8 mouse cellular contexts compared by ENCODE assay signal in genomic region chr1:183345817-183346195, GRCm38 (mm10). TPM values are rescaled to one million over a fixed set of nuclear protein-coding genes. Genes with fewer than 3 reads are reported as not detected.
DNase-seq lines count a peak whose midpoint lies in the region; ATAC-seq lines count a peak whose summit lies in the region.

No protein-coding gene starts in this region.

- no peaks in the 10 kb centered on the region for H3K27me3 ChIP-seq in heart, embryonic 16.5 days (ENCODE audit: control insufficient read depth, insufficient read depth, low read length)
- H3K27me3 ChIP-seq in hindbrain, embryonic 12.5 days, result no peaks in the 10 kb centered on the region
- H3K27me3 ChIP-seq in midbrain, embryonic 12.5 days, result no peaks in the 10 kb centered on the region

- peak overlapping the region; percentile 87 for H3K27ac ChIP-seq in heart, embryonic 16.5 days (ENCODE audit: low read length)
- peak overlapping the region; percentile 82 for H3K27ac ChIP-seq in hindbrain, embryonic 12.5 days
- H3K27ac ChIP-seq in midbrain, embryonic 12.5 days (replicated peaks), result peak overlapping the region; percentile 86

- H3K9me3 ChIP-seq in heart, embryonic 16.5 days (replicated peaks; ENCODE audit: control insufficient read depth, low read length), result no peaks in the 10 kb centered on the region
- H3K9me3 ChIP-seq in hindbrain, embryonic 12.5 days (replicated peaks), result no peaks in the 10 kb centered on the region
- no peaks in the 10 kb centered on the region for H3K9me3 ChIP-seq in midbrain, embryonic 12.5 days

- WGBS in heart, embryonic 16.5 days, result 2% methylated on average over 10 of the region's 10 CpGs
- WGBS in hindbrain, embryonic 12.5 days, result 11% methylated on average over 10 of the region's 10 CpGs
- WGBS in midbrain, embryonic 12.5 days, result 10% methylated on average over 10 of the region's 10 CpGs

- peaks cover 10% of the 10 kb centered on the region for H3K4me1 ChIP-seq in heart, embryonic 16.5 days (ENCODE audit: control insufficient read depth, insufficient read depth, low read length)
- peaks cover 14% of the 10 kb centered on the region for H3K4me1 ChIP-seq in hindbrain, embryonic 12.5 days
- peaks cover 13% of the 10 kb centered on the region for H3K4me1 ChIP-seq in midbrain, embryonic 12.5 days

- H3K9ac ChIP-seq in heart, embryonic 16.5 days (ENCODE audit: low read length), result peak overlapping the region; percentile 94
- H3K9ac ChIP-seq in hindbrain, embryonic 12.5 days, result peak overlapping the region; percentile 86
- peak overlapping the region; percentile 88 for H3K9ac ChIP-seq in midbrain, embryonic 12.5 days (replicated peaks)

- peak overlapping the region; percentile 83 for H3K4me2 ChIP-seq in heart, embryonic 16.5 days (ENCODE audit: low read depth, low read length)
- H3K4me2 ChIP-seq in hindbrain, embryonic 12.5 days (replicated peaks), result peak overlapping the region; percentile 91
- H3K4me2 ChIP-seq in midbrain, embryonic 12.5 days (replicated peaks), result peak overlapping the region; percentile 89

- H3K36me3 ChIP-seq in heart, embryonic 16.5 days (ENCODE audit: control insufficient read depth, insufficient read depth), result peaks cover 22% of the 10 kb centered on the region
- peaks cover 36% of the 10 kb centered on the region for H3K36me3 ChIP-seq in hindbrain, embryonic 12.5 days
- peaks cover 30% of the 10 kb centered on the region for H3K36me3 ChIP-seq in midbrain, embryonic 12.5 days

- H3K4me3 ChIP-seq in heart, embryonic 16.5 days (ENCODE audit: low read length), result peak overlapping the region; percentile 99
- H3K4me3 ChIP-seq in hindbrain, embryonic 12.5 days, result peak overlapping the region; percentile 91
- H3K4me3 ChIP-seq in midbrain, embryonic 12.5 days, result peak overlapping the region; percentile 96

- ATAC-seq in heart, embryonic 16.5 days (replicated peaks; ENCODE audit: extremely low read depth, insufficient read depth, low FRiP score), result no peak
- peak; percentile 53 for ATAC-seq in hindbrain, embryonic 12.5 days (ENCODE audit: low FRiP score)
- ATAC-seq in midbrain, embryonic 12.5 days (ENCODE audit: low FRiP score, low read depth), result peak; percentile 42; the same call in 1 of the 2 replicates
- no peak for ATAC-seq in megakaryocyte-erythroid progenitor cell, adult 5-6 weeks (replicated peaks; ENCODE audit: low FRiP score, low TSS enrichment, poor library complexity, severe bottlenecking)

- DNase-seq in heart, adult 8-10 months (ENCODE audit: low spot score), result no peak
- peak; percentile 9 for DNase-seq in NIH3T3 (ENCODE audit: low read depth)
- DNase-seq in embryo, embryonic 10 days (ENCODE audit: low spot score), result no peak
- no peak for DNase-seq in right cerebral cortex, postnatal 4 days

RNA-seq across cellular contexts. Expression of gene Mia3, which starts 23.5 kb away (rescaled TPM):
- polyA plus RNA-seq in heart, embryonic 16.5 days (2015; fragmentation: Nextera tagmentation; extraction: Ambion mirVana), result 57.7 and 66.7 TPM in 2 replicates
- 100 to 1,000 TPM; 115 to 126 (median 124) TPM for total RNA-seq in heart, adult 8-10 months (2022)
- 132 and 149 TPM in 2 replicates for polyA plus RNA-seq in hindbrain, embryonic 12.5 days (2016; fragmentation: Nextera tagmentation; extraction: Ambion mirVana)
- polyA plus RNA-seq in midbrain, embryonic 12.5 days (2016; fragmentation: Nextera tagmentation; extraction: Ambion mirVana), result 117 and 136 TPM in 2 replicates
- 43.2 and 49.3 TPM in 2 replicates for total RNA-seq in megakaryocyte-erythroid progenitor cell, adult 5-6 weeks (2014; fragmentation: Nextera tagmentation)
- 34.0 and 49.9 TPM in 2 replicates for total RNA-seq in megakaryocyte-erythroid progenitor cell, adult 5-6 weeks (2017)

RNA-seq across cellular contexts. Expression of gene Taf1a, which starts 43.0 kb away (rescaled TPM):
- 13.3 and 15.0 TPM in 2 replicates for polyA plus RNA-seq in heart, embryonic 16.5 days (2015; fragmentation: Nextera tagmentation; extraction: Ambion mirVana)
- 10 to 100 TPM; 23.4 to 25.1 (median 23.9) TPM for total RNA-seq in heart, adult 8-10 months (2022)
- 19.8 and 20.6 TPM in 2 replicates for polyA plus RNA-seq in hindbrain, embryonic 12.5 days (2016; fragmentation: Nextera tagmentation; extraction: Ambion mirVana)
- 19.7 and 22.9 TPM in 2 replicates for polyA plus RNA-seq in midbrain, embryonic 12.5 days (2016; fragmentation: Nextera tagmentation; extraction: Ambion mirVana)
- total RNA-seq in megakaryocyte-erythroid progenitor cell, adult 5-6 weeks (2014; fragmentation: Nextera tagmentation), result 17.1 and 21.7 TPM in 2 replicates
- total RNA-seq in megakaryocyte-erythroid progenitor cell, adult 5-6 weeks (2017), result 12.3 and 15.5 TPM in 2 replicates

RNA-seq across cellular contexts. Expression of gene Brox, which starts 48.7 kb away (rescaled TPM):
- 46.9 and 48.1 TPM in 2 replicates for polyA plus RNA-seq in heart, embryonic 16.5 days (2015; fragmentation: Nextera tagmentation; extraction: Ambion mirVana)
- 10 to 100 TPM; 27.0 to 35.3 (median 32.5) TPM for total RNA-seq in heart, adult 8-10 months (2022)
- polyA plus RNA-seq in hindbrain, embryonic 12.5 days (2016; fragmentation: Nextera tagmentation; extraction: Ambion mirVana), result 77.8 and 86.9 TPM in 2 replicates
- polyA plus RNA-seq in midbrain, embryonic 12.5 days (2016; fragmentation: Nextera tagmentation; extraction: Ambion mirVana), result 77.3 and 77.5 TPM in 2 replicates
- 26.4 and 37.9 TPM in 2 replicates for total RNA-seq in megakaryocyte-erythroid progenitor cell, adult 5-6 weeks (2014; fragmentation: Nextera tagmentation)
- 35.6 and 40.7 TPM in 2 replicates for total RNA-seq in megakaryocyte-erythroid progenitor cell, adult 5-6 weeks (2017)

RNA-seq across cellular contexts. Expression of gene Aida, which starts 49.4 kb away (rescaled TPM):
- 25.0 and 31.2 TPM in 2 replicates for polyA plus RNA-seq in heart, embryonic 16.5 days (2015; fragmentation: Nextera tagmentation; extraction: Ambion mirVana)
- 10 to 100 TPM; 22.3 to 32.3 (median 28.5) TPM for total RNA-seq in heart, adult 8-10 months (2022)
- polyA plus RNA-seq in hindbrain, embryonic 12.5 days (2016; fragmentation: Nextera tagmentation; extraction: Ambion mirVana), result 72.7 and 74.3 TPM in 2 replicates
- polyA plus RNA-seq in midbrain, embryonic 12.5 days (2016; fragmentation: Nextera tagmentation; extraction: Ambion mirVana), result 68.5 and 69.6 TPM in 2 replicates
- total RNA-seq in megakaryocyte-erythroid progenitor cell, adult 5-6 weeks (2014; fragmentation: Nextera tagmentation), result 37.6 and 47.9 TPM in 2 replicates
- 76.2 and 88.4 TPM in 2 replicates for total RNA-seq in megakaryocyte-erythroid progenitor cell, adult 5-6 weeks (2017)

Comparison
In these comparisons a context has a peak if more than half of its experiments do, and no peak if none do; other contexts are left out.
1. ATAC-seq: peak in hindbrain, embryonic 12.5 days (single experiment) and midbrain, embryonic 12.5 days (single experiment); none in heart, embryonic 16.5 days (single experiment) and megakaryocyte-erythroid progenitor cell, adult 5-6 weeks (single experiment).
2. Peak in every context shown above with its lines, with median percentiles within 50 percentile points of each other: H3K27ac ChIP-seq, H3K4me2 ChIP-seq, H3K4me3 ChIP-seq and H3K9ac ChIP-seq.